Mouse (Mus musculus) liver, adult 2 months (tissue): ENCODE data around the gene Adap2.
"Not testable (repeated sequence)": the region's sequence is repeated elsewhere in the genome, so short reads cannot be mapped to it uniquely, and the experiment has no call there.

Experiments
- CTCF ChIP-seq: fragments of 200-500 bp; IDR thresholded peaks from 2 replicates; pipeline ENCODE4 v1.5.1; 2011; ENCODE audit warnings: low read depth, low read length, control low read depth
- POLR2A ChIP-seq: fragments of 200-500 bp; IDR thresholded peaks from 2 replicates; pipeline ENCODE4 v1.6.1; 2011; ENCODE audit warnings: low read length, control low read depth; ENCODE audit not compliant: insufficient read depth; ENCODE audit errors: extremely low read depth

DNA sequence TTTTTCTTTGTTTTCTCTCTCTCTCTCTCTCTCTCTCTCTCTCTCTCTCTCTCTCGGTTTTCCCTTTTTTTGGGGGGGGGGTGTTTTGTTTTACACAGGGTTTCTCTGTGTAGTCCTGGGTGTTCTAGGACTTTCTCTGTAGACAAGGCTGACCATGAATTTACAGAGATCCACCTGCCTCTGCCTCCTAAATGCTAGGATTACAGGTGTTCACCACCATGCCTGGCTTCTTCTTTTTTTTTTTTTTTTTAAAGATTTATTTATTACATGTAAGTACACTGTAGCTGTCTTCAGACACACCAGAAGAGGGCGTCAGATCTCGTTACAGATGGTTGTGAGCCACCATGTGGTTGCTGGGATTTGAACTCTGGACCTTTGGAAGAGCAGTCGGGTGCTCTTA is 4.9 kb upstream of the Adap2 start:
- not testable (repeated sequence) for TF ChIP-seq CTCF, POLR2A
